Mouse (Mus musculus) liver, postnatal 0 days (tissue): ENCODE measurements around the gene Nr6a1.

Source experiments
- CTCF ChIP-seq: sonication (generic); IDR thresholded peaks from 2 replicates; pipeline ENCODE4 v1.5.1; 2016; ENCODE audit warnings: antibody characterized with exemption, low read depth
- EP300 ChIP-seq: IDR thresholded peaks from 2 replicates; pipeline ENCODE4 v1.6.1; 2016; ENCODE audit warnings: antibody characterized with exemption, low read depth, mild to moderate bottlenecking

DNA sequence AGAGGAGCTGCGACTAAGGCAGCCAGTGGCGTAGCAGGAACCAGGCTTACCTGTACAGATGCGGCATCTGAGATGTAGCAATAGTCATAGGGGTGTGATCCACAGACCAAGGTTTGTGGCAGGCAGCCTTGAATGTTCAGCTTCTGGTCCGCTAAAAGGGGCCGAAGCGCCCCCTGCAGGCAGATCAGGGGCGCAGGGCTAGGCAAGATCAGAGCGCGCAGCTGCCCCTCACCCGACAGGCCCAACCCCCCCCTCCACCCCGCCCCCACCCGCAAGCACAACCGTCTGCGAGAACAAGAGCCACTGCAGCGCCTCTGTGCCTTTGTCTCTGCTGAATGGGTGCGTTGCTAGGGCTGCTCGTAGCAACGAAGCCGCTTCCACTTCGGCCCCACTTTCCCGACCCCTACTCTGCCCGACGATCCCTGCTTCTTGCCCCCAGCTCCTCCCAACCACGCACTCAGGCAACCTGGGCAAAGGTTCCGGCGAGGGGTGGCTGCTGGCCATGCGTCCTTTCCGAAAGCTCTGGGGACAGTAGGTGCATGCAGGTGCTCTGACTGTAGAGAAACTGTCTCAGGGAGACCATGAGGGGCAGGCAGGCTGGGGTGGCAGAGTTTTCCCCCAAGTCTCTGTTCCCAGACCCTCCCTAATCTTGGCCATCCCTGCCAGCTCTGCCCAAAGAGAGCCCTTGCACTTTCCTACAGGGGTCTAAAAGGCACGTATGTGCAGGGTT is 238.5 kb downstream of the Nr6a1 start:
- TF ChIP-seq CTCF (peak; percentile 55), EP300 (no peak)
